Mouse (Mus musculus) bone marrow, adult 2 months (tissue): Measurements from ENCODE around the gene Siglecf. TPM values are rescaled to one million over a fixed set of nuclear protein-coding genes. Genes with fewer than 3 reads are reported as not detected.
A peak's percentile ranks its signal among the peaks of the same experiment; 100 is the strongest.

Experiments
- H3K27ac ChIP-seq: fragments of 200-500 bp; 2 replicates; pipeline ENCODE4 v1.5.1; 2012; ENCODE audit warnings: low read depth, mild to moderate bottlenecking, control low read depth, inconsistent platforms, low read length; ENCODE audit not compliant: control insufficient read depth, poor library complexity, insufficient read depth
- H3K4me1 ChIP-seq: fragments of 200-500 bp; 2 replicates; pipeline ENCODE4 v1.6.1; 2011; ENCODE audit warnings: low read length; ENCODE audit not compliant: control insufficient read depth, insufficient read depth
- H3K4me3 ChIP-seq: fragments of 200-500 bp; replicated peaks from 2 replicates; pipeline ENCODE3; 2011; ENCODE audit warnings: mild to moderate bottlenecking, low read depth, low read length, control low read depth; ENCODE audit not compliant: control insufficient read depth
- CTCF ChIP-seq: fragments of 200-500 bp; IDR thresholded peaks from 2 replicates; pipeline ENCODE4 v1.5.1; 2011; ENCODE audit warnings: low read length, control low read depth; ENCODE audit not compliant: control insufficient read depth, insufficient read depth
- POLR2A ChIP-seq: fragments of 200-500 bp; IDR thresholded peaks from 2 replicates; pipeline ENCODE4 v1.6.1; 2011; ENCODE audit warnings: low read depth, mild to moderate bottlenecking, control low read depth, low read length, borderline replicate concordance; ENCODE audit not compliant: control insufficient read depth
- WGBS: fragments of 180-500 bp; shearing (Covaris S2); methylation state at CpG from one replicate; pipeline ENCODE4 v1.1.7; 2018; 5-methylcytosine and 5-hydroxymethylcytosine counted together
- polyA plus RNA-seq: library from polyadenylated mRNA; stranded (reverse); fragments of >200 nt; gene quantifications from 2 replicates; pipeline ENCODE4 v1.2.4, GENCODE M21; 2011; ENCODE audit warnings: low replicate concordance; ENCODE audit not compliant: missing spikeins, insufficient read depth, insufficient read length

The Siglecf gene
- polyA plus RNA-seq, result 0.75 and 3.3 TPM in 2 replicates

- Histone ChIP-seq H3K4me1 (peaks cover 12% of the 10 kb centered on the region), H3K4me3 (peak within 1 kb of the TSS; percentile 2), H3K27ac (peak within 1 kb of the TSS; percentile 65)
- 23% methylated on average over 3 of the region's 3 CpGs for WGBS
- TF ChIP-seq POLR2A (no peak), CTCF (no peak)
These were observed at the start of gene Siglecf for GRCm38 (mm10) chr7:43351154-43351553. Gene Siglecf, plus strand, starts transcription at chr7:43351341.

GRCm38 (mm10) chr7:43305235-43305634 lies 45.9 kb upstream of the Siglecf start:
- Histone ChIP-seq H3K27ac (no peak overlapping the region), H3K4me3 (no peak overlapping the region), H3K4me1 (peaks cover 1% of the 10 kb centered on the region; the same call in 1 of the 2 replicates)
- TF ChIP-seq POLR2A, result no peak
- no peak for TF ChIP-seq CTCF
- WGBS, result 9% methylated on average over 3 of the region's 3 CpGs

- no peak overlapping the region for H3K4me3 ChIP-seq
- peaks cover 3% of the 10 kb centered on the region for H3K4me1 ChIP-seq
- TF ChIP-seq CTCF (no peak), POLR2A (no peak)
- H3K27ac ChIP-seq, result no peak overlapping the region
- WGBS, result 46% methylated on average over 2 of the region's 2 CpGs
These were observed 42.1 kb upstream of the Siglecf start for GRCm38 (mm10) chr7:43309069-43309468.

GRCm38 (mm10) chr7:43311632-43312031 lies 39.5 kb upstream of the Siglecf start:
- 43% methylated on average over 6 of the region's 6 CpGs for WGBS

GRCm38 (mm10) chr7:43312386-43313012 lies 38.6 kb upstream of the Siglecf start:
- peaks cover 3% of the 10 kb centered on the region for H3K4me1 ChIP-seq

More at GRCm38 (mm10) chr7:43311632-43312031, 39.5 kb upstream of the Siglecf start:
- peaks cover 3% of the 10 kb centered on the region for H3K4me1 ChIP-seq
- no peak overlapping the region for H3K4me3 ChIP-seq
- TF ChIP-seq POLR2A (no peak), CTCF (no peak)
- no peak overlapping the region for H3K27ac ChIP-seq

GRCm38 (mm10) chr7:43313013-43313428 lies 38.1 kb upstream of the Siglecf start, which contains the start of gene Zfp715:
Gene Zfp715, minus strand, starts transcription at chr7:43313294.
- WGBS, result under 1% methylated on average over 33 of the region's 33 CpGs

More at GRCm38 (mm10) chr7:43312386-43313012, 38.6 kb upstream of the Siglecf start:
- Histone ChIP-seq H3K27ac (peak overlapping the region; percentile 88), H3K4me3 (peak overlapping the region; percentile 97)
- WGBS, result 1% methylated on average over 31 of the region's 32 CpGs
- TF ChIP-seq POLR2A (peak; percentile 19; the same call in 1 of the 2 replicates), CTCF (peak; percentile 3; the same call in 1 of the 2 replicates)

GRCm38 (mm10) chr7:43326223-43326780 lies 24.8 kb upstream of the Siglecf start:
- Histone ChIP-seq H3K4me1 (no peaks in the 10 kb centered on the region), H3K27ac (no peak overlapping the region), H3K4me3 (no peak overlapping the region)
- TF ChIP-seq POLR2A (no peak), CTCF (no peak)
- 64% methylated on average over 10 of the region's 10 CpGs for WGBS

More at GRCm38 (mm10) chr7:43313013-43313428, 38.1 kb upstream of the Siglecf start, which contains the start of gene Zfp715:
- Histone ChIP-seq H3K27ac (peak within 1 kb of the TSS; percentile 88), H3K4me1 (peaks cover 3% of the 10 kb centered on the region), H3K4me3 (peak within 1 kb of the TSS; percentile 97)
- TF ChIP-seq CTCF (no peak), POLR2A (no peak; the same call in 1 of the 2 replicates)

- Histone ChIP-seq H3K4me3 (no peak overlapping the region), H3K27ac (no peak overlapping the region), H3K4me1 (no peaks in the 10 kb centered on the region)
- 56% methylated on average over 4 of the region's 4 CpGs for WGBS
- TF ChIP-seq POLR2A (no peak), CTCF (no peak)
These were observed 23.0 kb upstream of the Siglecf start for GRCm38 (mm10) chr7:43328101-43328500.

- H3K4me1 ChIP-seq, result no peaks in the 10 kb centered on the region
- TF ChIP-seq CTCF, result peak; percentile 58
- no peak for TF ChIP-seq POLR2A
- no peak overlapping the region for H3K4me3 ChIP-seq
- WGBS, result 15% methylated on average over 5 of the region's 7 CpGs
- H3K27ac ChIP-seq, result no peak overlapping the region
These were observed 17.9 kb upstream of the Siglecf start for GRCm38 (mm10) chr7:43333203-43333602.
